Mouse (Mus musculus) midbrain, embryonic 12.5 days (tissue): Measurements from ENCODE around the gene Gfpt1. TPM values are rescaled to one million over a fixed set of nuclear protein-coding genes. Genes with fewer than 3 reads are reported as not detected.
"Not testable (repeated sequence)": the region's sequence is repeated elsewhere in the genome, so short reads cannot be mapped to it uniquely, and the experiment has no call there.

Experiments used
- ATAC-seq: fragments of 200-750 bp; cut with Nextera tagmentation; 2 replicates; pipeline ENCODE4 v1.8.0; 2017; ENCODE audit warnings: low read depth, moderate TSS enrichment, moderate library complexity; ENCODE audit not compliant: low FRiP score
- H3K27ac ChIP-seq: fragments of 300-500 bp; sonication (generic); replicated peaks from 2 replicates; pipeline ENCODE4 v1.5.1; 2016; ENCODE audit warnings: mild to moderate bottlenecking
- H3K27me3 ChIP-seq: fragments of 300-500 bp; sonication (generic); 2 replicates; pipeline ENCODE4 v1.6.1; 2016; ENCODE audit warnings: mild to moderate bottlenecking
- H3K36me3 ChIP-seq: fragments of 300-500 bp; sonication (generic); 2 replicates; pipeline ENCODE4 v1.6.1; 2016
- H3K4me1 ChIP-seq: fragments of 300-500 bp; sonication (generic); 2 replicates; pipeline ENCODE4 v1.6.1; 2016
- H3K4me2 ChIP-seq: fragments of 300-500 bp; sonication (generic); replicated peaks from 2 replicates; pipeline ENCODE4 v1.6.1; 2016; ENCODE audit warnings: mild to moderate bottlenecking, moderate library complexity
- H3K4me3 ChIP-seq: fragments of 300-500 bp; sonication (generic); 2 replicates; pipeline ENCODE4 v1.5.1; 2016; ENCODE audit warnings: mild to moderate bottlenecking
- H3K9ac ChIP-seq: fragments of 300-500 bp; sonication (generic); replicated peaks from 2 replicates; pipeline ENCODE4 v1.6.1; 2016; ENCODE audit warnings: mild to moderate bottlenecking, moderate library complexity
- H3K9me3 ChIP-seq: fragments of 300-500 bp; sonication (generic); 2 replicates; pipeline ENCODE4 v1.6.1; 2016; ENCODE audit warnings: mild to moderate bottlenecking
- WGBS: fragments of 180-500 bp; shearing (Covaris S2); methylation state at CpG from one replicate; pipeline ENCODE4 v1.1.7; 2016; 5-methylcytosine and 5-hydroxymethylcytosine counted together
- polyA plus RNA-seq: library from polyadenylated mRNA; unstranded; fragments of >200 nt; fragmentation: Nextera tagmentation; extraction: Ambion mirVana; gene quantifications from 2 replicates; pipeline ENCODE4 v1.2.1, GENCODE M21; 2016

The Gfpt1 gene
- polyA plus RNA-seq, 1 experiment from 2014 or later, result 18.8 TPM

DNA sequence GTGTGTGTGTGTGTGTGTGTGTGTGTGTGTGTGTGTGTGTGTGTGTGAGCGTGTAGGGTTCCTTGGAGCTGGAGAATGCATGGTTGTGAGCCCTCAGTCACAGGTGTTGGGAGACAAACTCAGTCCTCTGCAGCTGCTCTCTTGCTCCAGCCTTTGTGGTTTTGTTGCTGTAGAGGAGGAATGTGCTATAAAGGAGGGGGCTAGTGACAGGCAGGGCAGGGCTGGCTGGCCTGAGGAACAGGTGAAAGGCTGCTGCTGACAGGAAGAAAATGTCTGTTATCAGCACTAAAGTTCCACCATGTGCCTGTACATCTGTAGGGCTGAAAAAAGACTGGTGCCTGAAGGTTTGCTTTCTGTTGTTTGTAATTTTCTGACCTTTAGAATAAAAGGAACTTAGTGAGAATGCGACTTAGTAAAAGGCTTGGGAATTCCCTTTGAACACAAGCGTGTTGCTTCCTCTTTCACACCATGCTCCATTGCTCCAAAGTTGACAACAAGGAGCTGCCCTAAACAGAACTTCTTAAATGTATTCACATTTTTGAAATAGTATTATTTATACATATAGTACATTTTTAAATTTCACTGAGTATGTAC is 32.5 kb downstream of the Gfpt1 start:
- no peaks in the 10 kb centered on the region for H3K4me1 ChIP-seq
- H3K27me3 ChIP-seq, result no peaks in the 10 kb centered on the region
- WGBS, result 77% methylated on average over 3 of the region's 3 CpGs
- no peak for ATAC-seq
- H3K9ac ChIP-seq, result no peak overlapping the region
- H3K4me2 ChIP-seq, result no peak overlapping the region
- H3K36me3 ChIP-seq, result peaks cover 44% of the 10 kb centered on the region
- no peaks in the 10 kb centered on the region for H3K9me3 ChIP-seq
- no peak overlapping the region for H3K4me3 ChIP-seq
- no peak overlapping the region for H3K27ac ChIP-seq

GRCm38 (mm10) chr6:87079457-87079856 is 36.8 kb downstream of the Gfpt1 start:
- no peaks in the 10 kb centered on the region for H3K4me1 ChIP-seq
- no peak overlapping the region for H3K27ac ChIP-seq
- H3K27me3 ChIP-seq, result no peaks in the 10 kb centered on the region
- H3K9me3 ChIP-seq, result no peaks in the 10 kb centered on the region
- peaks cover 37% of the 10 kb centered on the region for H3K36me3 ChIP-seq
- H3K4me2 ChIP-seq, result no peak overlapping the region
- no peak for ATAC-seq
- no peak overlapping the region for H3K9ac ChIP-seq
- 80% methylated on average over 4 of the region's 4 CpGs for WGBS
- H3K4me3 ChIP-seq, result no peak overlapping the region

DNA sequence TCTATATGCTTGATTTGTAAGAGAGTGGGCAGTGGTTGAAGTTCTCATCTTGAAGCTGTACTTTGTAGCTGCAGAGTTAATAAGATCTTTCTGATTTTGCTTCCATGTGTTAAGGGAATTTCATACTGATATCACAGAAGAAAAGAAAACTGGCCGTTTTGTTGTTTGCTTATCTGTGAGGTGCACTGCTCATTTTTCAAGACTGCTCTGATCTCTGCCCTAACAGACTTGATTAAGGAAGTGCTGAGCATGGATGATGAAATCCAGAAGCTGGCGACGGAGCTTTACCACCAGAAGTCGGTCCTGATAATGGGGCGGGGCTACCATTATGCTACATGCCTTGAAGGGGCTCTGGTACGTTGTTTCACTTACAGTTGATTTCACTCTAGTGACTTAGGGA is 42.4 kb downstream of the Gfpt1 start:
- no peak overlapping the region for H3K4me2 ChIP-seq
- no peak overlapping the region for H3K4me3 ChIP-seq
- peaks cover 55% of the 10 kb centered on the region for H3K36me3 ChIP-seq
- no peak overlapping the region for H3K9ac ChIP-seq
- H3K27me3 ChIP-seq, result no peaks in the 10 kb centered on the region
- no peak for ATAC-seq
- H3K9me3 ChIP-seq, result no peaks in the 10 kb centered on the region
- 96% methylated on average over 6 of the region's 6 CpGs for WGBS
- H3K27ac ChIP-seq, result no peak overlapping the region
- no peaks in the 10 kb centered on the region for H3K4me1 ChIP-seq

GRCm38 (mm10) chr6:87088356-87088755 is 45.7 kb downstream of the Gfpt1 start:
- no peak overlapping the region for H3K4me2 ChIP-seq
- H3K4me3 ChIP-seq, result no peak overlapping the region
- no peak for ATAC-seq
- WGBS, result 92% methylated on average over 5 of the region's 5 CpGs
- no peak overlapping the region for H3K27ac ChIP-seq
- peaks cover 52% of the 10 kb centered on the region for H3K36me3 ChIP-seq
- no peaks in the 10 kb centered on the region for H3K9me3 ChIP-seq
- H3K9ac ChIP-seq, result no peak overlapping the region
- no peaks in the 10 kb centered on the region for H3K4me1 ChIP-seq
- no peaks in the 10 kb centered on the region for H3K27me3 ChIP-seq

DNA sequence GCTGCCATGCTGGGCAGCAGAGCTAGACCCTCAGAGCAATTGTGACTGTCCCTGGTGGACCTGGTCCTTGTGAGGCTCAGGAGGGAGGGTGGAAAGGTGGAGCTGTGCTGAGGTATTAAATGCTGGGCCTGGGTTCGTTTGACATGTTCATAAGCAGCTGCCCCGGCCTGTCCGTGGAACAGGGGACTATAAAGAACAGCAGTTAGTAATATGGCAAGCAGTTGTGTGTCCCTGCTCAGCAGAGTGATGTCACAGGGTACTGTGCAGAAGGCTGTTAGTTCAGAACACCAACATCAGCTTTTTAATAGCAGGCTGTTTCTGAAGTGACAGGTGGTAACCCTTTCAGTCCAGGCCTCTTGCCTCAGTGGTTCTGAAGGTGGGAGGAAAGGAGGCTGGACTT is 48.2 kb downstream of the Gfpt1 start:
- Histone ChIP-seq H3K27ac (no peak overlapping the region), H3K27me3 (no peaks in the 10 kb centered on the region), H3K36me3 (peaks cover 29% of the 10 kb centered on the region), H3K9ac (no peak overlapping the region), H3K4me3 (no peak overlapping the region), H3K4me1 (no peaks in the 10 kb centered on the region), H3K4me2 (no peak overlapping the region), H3K9me3 (no peaks in the 10 kb centered on the region)
- no peak for ATAC-seq
- WGBS, result 96% methylated on average over 3 of the region's 3 CpGs

- WGBS, result 93% methylated on average over 5 of the region's 5 CpGs
- Histone ChIP-seq H3K27ac (no peak overlapping the region), H3K9ac (no peak overlapping the region), H3K4me3 (no peak overlapping the region), H3K4me1 (no peaks in the 10 kb centered on the region), H3K36me3 (peaks cover 19% of the 10 kb centered on the region), H3K9me3 (no peaks in the 10 kb centered on the region), H3K4me2 (no peak overlapping the region), H3K27me3 (no peaks in the 10 kb centered on the region)
- ATAC-seq, result no peak
Measured at GRCm38 (mm10) chr6:87092476-87092875, 49.8 kb downstream of the Gfpt1 start.

GRCm38 (mm10) chr6:87093631-87094030 is 51.0 kb downstream of the Gfpt1 start:
- not testable (repeated sequence) for H3K4me2 ChIP-seq, H3K4me3 ChIP-seq, H3K27me3 ChIP-seq, H3K9me3 ChIP-seq, H3K4me1 ChIP-seq, H3K27ac ChIP-seq, ATAC-seq, H3K9ac ChIP-seq
- 92% methylated on average over 8 of the region's 8 CpGs for WGBS
- peaks cover 10% of the 10 kb centered on the region for H3K36me3 ChIP-seq

DNA sequence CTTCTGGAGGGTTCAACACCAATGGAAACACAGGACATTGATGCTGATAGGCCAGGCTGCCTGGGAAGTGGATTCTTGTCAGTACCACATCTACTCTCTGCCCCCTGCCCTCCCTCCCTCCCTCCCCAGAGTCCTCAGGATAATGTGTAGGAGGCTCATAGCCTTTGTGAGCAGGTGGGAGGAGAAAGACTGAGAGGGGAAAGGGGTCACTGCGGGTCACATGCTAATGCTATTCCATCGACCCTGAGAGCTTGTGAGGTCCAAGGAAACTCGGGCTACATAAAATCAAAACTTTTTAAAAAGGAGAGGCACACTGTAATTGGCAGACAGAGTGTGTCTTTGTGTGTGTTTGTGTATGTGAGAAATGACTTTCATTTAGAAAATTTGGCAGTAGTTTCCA is 56.6 kb downstream of the Gfpt1 start:
- Histone ChIP-seq H3K27me3 (no peaks in the 10 kb centered on the region), H3K27ac (no peak overlapping the region), H3K9me3 (no peaks in the 10 kb centered on the region), H3K4me3 (no peak overlapping the region), H3K36me3 (no peaks in the 10 kb centered on the region), H3K4me1 (peaks cover 12% of the 10 kb centered on the region), H3K9ac (no peak overlapping the region), H3K4me2 (no peak overlapping the region)
- ATAC-seq, result no peak
- WGBS, result 11% methylated on average over 3 of the region's 3 CpGs

DNA sequence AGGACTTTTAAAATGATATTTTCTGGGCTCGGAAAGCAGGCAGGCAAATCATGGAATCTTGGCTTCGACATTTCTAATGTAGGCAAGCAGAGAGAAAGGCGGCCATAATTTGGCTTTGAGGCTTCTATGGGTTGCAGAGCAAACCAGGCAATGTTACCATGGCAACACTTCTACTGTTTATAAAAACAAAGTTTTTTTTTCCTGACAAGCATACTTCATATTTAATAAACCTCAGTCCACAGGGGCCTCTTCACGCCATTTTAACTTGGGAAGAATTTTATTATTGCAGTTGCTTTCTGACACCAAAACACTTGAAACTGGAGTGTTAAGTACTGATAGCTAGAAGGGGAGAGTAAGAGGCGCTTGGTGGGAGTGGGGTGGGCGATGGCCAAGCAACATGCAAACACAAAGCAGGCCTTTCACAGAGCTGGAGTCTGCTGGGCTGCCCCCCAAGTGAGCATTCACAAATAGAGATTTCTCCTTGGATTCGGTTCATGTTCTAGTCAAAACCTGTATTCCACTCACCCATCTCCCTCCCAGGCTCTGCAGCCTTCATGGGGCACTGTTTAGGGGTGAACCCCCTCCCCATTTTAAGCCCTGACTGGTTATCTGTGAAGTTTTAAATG is 57.1 kb downstream of the Gfpt1 start:
- H3K4me3 ChIP-seq, result no peak overlapping the region
- H3K4me1 ChIP-seq, result peaks cover 12% of the 10 kb centered on the region
- no peaks in the 10 kb centered on the region for H3K27me3 ChIP-seq
- WGBS, result 60% methylated on average over 7 of the region's 7 CpGs
- ATAC-seq, result no peak
- no peaks in the 10 kb centered on the region for H3K9me3 ChIP-seq
- no peaks in the 10 kb centered on the region for H3K36me3 ChIP-seq
- no peak overlapping the region for H3K4me2 ChIP-seq
- H3K27ac ChIP-seq, result no peak overlapping the region
- H3K9ac ChIP-seq, result no peak overlapping the region

- ATAC-seq, result no peak
- Histone ChIP-seq H3K9ac (no peak overlapping the region), H3K27me3 (no peaks in the 10 kb centered on the region), H3K4me1 (peaks cover 12% of the 10 kb centered on the region), H3K4me3 (no peak overlapping the region), H3K36me3 (no peaks in the 10 kb centered on the region), H3K9me3 (no peaks in the 10 kb centered on the region), H3K27ac (no peak overlapping the region), H3K4me2 (no peak overlapping the region)
- WGBS, result 92% methylated on average over 9 of the region's 9 CpGs
Measured at GRCm38 (mm10) chr6:87100297-87101020, 57.8 kb downstream of the Gfpt1 start.

GRCm38 (mm10) chr6:87101281-87101954 is 58.8 kb downstream of the Gfpt1 start:
- Histone ChIP-seq H3K36me3 (no peaks in the 10 kb centered on the region), H3K9ac (peak overlapping the region; percentile 39), H3K4me3 (peak overlapping the region; percentile 21; the same call in 1 of the 2 replicates), H3K4me1 (peaks cover 12% of the 10 kb centered on the region), H3K9me3 (no peaks in the 10 kb centered on the region), H3K27ac (no peak overlapping the region), H3K27me3 (no peaks in the 10 kb centered on the region), H3K4me2 (peak overlapping the region; percentile 49)
- WGBS, result 12% methylated on average over 12 of the region's 12 CpGs
- 0 out of 2 replicates have a peak, but pooled peaks have one; percentile 47 for ATAC-seq

- Histone ChIP-seq H3K9ac (no peak overlapping the region), H3K4me3 (no peak overlapping the region), H3K36me3 (no peaks in the 10 kb centered on the region), H3K9me3 (no peaks in the 10 kb centered on the region), H3K27me3 (no peaks in the 10 kb centered on the region), H3K27ac (no peak overlapping the region), H3K4me2 (no peak overlapping the region), H3K4me1 (peaks cover 12% of the 10 kb centered on the region)
- ATAC-seq, result no peak
- WGBS, result 37% methylated on average over 4 of the region's 4 CpGs
Measured at GRCm38 (mm10) chr6:87101955-87102353, 59.3 kb downstream of the Gfpt1 start.
